Mouse (Mus musculus): ENCODE data around the gene Tgm3. TPM values are rescaled to one million over a fixed set of nuclear protein-coding genes. Genes with fewer than 3 reads are reported as not detected.

Gene Tgm3
- total RNA-seq (2015; ENCODE audit: low replicate concordance) = 0.42 TPM in 1 of 2 replicates, not detected in the other
- total RNA-seq (2017; ENCODE audit: low replicate concordance) = 0.13 TPM in 1 of 2 replicates, not detected in the other

DNA sequence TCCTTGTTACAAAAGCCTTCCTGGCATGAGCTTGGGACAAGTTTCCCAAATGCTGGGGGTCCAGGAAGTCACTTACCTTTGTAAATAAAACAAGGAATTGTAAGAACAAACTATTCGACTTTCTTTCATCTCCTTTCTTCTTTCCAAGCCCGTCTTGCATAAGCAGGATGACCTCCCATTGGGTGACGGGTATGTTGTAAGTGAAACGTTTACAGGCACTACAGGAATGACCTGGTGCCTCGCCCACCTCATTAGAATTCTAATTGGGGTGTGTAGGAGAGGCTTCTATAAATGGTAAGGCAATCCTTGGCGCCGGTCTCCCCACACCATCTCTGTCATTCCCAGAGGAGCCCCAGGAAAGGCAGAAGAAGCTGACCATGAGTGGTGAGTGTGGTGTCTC is at the start of gene Tgm3:
TSS of gene Tgm3 (plus strand) at position 324 of the 400 bp plus-strand sequence.
- no peak for ATAC-seq (replicated peaks; ENCODE audit: low FRiP score, poor library complexity, severe bottlenecking)

DNA sequence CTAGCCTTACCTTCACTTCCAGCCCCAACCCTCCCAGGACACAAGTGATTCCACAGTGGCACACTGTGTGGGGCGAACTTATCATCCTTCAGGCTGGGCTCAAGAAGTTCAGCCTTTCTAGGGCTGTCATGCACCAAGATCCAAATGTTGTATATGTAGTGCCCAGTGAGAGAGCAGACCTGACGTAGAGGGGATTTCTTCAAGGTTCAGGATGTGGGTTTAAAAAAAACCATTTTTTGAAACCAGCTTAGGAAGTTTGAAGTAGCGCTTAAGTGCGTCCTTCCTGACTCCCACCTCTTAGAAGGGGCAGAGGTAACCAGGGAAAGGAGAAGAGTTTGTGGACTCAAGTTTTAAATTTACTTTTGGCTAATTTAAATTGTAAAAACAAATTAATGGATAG is 31.5 kb upstream of the Tgm3 start:
- no peak for ATAC-seq (replicated peaks; ENCODE audit: low FRiP score, poor library complexity, severe bottlenecking)

- ATAC-seq (replicated peaks; ENCODE audit: low FRiP score, poor library complexity, severe bottlenecking) = no peak
These were observed 24.6 kb upstream of the Tgm3 start for GRCm38 (mm10) chr2:129987527-129988045.

GRCm38 (mm10) chr2:129989646-129990045 is 22.5 kb upstream of the Tgm3 start:
- ATAC-seq (replicated peaks; ENCODE audit: low FRiP score, poor library complexity, severe bottlenecking) = no peak

GRCm38 (mm10) chr2:129994468-129994867 is 17.7 kb upstream of the Tgm3 start:
- ATAC-seq (replicated peaks; ENCODE audit: low FRiP score, poor library complexity, severe bottlenecking) = no peak

DNA sequence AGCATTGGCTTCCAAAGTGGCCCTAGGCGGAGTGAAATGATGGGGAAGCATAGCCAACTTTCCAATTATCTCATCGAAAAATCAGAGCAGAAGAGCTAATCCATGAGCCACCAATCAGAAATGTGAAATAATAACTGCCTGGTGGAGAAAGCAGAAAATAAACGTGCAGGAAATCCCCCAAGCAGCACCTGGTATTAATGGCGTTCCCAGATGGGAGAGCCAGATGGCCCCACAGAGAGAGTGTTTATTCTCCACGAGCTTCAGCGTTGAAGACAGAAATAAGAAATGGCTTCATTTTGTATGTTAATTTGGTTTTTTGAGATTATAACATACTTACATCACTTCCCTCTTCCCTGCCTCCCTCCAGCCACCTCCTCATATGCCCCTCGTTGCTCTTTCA is 13.7 kb upstream of the Tgm3 start:
- no peak for ATAC-seq (replicated peaks; ENCODE audit: low FRiP score, poor library complexity, severe bottlenecking)

DNA sequence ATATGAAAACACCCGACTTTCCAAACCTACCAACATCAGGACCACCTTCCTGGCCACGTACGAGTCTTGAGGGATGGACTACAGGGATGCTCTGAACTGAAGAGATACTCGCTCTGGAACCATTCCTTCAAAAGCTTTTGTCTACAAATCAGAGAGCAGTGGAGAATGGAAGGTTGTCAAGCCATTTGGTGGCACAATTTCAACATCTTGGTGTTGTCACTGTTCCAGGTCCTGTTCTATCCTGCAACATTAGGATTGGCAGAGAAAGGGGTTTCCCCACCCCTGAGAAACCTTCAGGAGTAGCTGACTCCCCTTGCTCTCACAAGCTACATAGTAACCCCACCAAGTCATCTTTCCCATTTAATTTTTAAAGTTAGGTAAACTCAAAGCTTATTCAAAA is 12.9 kb upstream of the Tgm3 start:
- ATAC-seq (replicated peaks; ENCODE audit: low FRiP score, poor library complexity, severe bottlenecking) = no peak

GRCm38 (mm10) chr2:130000601-130001000 is 11.5 kb upstream of the Tgm3 start:
- ATAC-seq (replicated peaks; ENCODE audit: low FRiP score, poor library complexity, severe bottlenecking) = no peak

DNA sequence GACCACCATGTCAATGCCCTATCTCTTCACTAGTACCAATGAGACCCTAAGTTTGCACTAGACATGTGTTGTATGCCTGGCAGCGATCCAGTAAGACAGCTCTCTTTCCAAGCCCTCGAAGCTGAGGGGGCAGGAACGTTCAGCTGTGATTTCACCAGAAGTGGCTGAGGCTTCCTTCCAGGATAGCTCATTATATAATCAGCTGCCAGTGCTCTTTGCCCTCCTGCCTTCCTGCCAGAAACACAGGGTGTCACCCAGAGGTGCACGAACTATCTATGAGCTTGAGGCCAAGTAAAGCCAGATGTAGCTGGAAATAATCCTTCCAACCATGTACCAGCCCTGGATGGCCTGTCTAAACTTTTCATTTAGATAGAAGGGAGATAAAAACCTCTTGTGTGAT is 8.1 kb upstream of the Tgm3 start:
- ATAC-seq (replicated peaks; ENCODE audit: low FRiP score, poor library complexity, severe bottlenecking) = no peak

GRCm38 (mm10) chr2:130009371-130009770 is 2.8 kb upstream of the Tgm3 start:
- no peak for ATAC-seq (replicated peaks; ENCODE audit: low FRiP score, poor library complexity, severe bottlenecking)

DNA sequence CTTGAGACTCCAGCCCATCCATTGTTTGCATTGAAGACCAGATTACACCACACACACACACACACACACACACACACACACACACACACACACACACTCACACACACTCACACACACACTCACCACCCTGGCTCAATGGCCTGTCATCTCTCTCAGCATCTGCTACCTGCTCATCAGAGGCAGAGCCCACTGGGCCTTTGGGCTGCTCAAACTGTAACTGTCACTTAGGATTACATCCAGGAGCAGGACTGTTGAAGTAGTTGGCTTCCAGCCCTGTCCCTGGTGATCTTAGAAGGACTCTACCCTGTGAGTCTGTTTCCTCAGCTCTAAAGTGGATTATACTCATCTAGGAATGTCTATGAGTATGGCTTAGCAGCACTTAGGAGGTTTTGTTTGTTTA is 1.5 kb downstream of the Tgm3 start:
- ATAC-seq (replicated peaks; ENCODE audit: low FRiP score, poor library complexity, severe bottlenecking) = no peak

DNA sequence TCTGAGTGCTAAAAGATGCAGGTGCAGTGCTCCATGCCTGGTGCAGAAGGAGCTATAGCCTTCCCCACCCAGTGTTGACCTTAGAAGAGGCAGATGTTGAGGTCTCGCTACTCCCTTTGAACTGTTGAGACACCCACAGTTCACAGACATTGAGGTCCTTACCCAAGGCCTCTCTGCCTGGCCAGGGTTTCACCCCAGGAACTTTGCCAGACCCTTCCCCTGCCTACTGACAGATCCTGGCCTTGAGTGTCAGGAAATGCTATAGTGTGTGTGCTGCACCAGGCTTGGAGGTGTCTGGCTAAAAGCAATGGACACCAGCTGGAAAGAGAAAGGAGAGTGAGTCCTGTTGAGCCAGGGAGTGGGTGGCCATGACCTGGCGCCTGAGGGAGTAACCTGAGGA is 3.0 kb downstream of the Tgm3 start:
- no peak for ATAC-seq (replicated peaks; ENCODE audit: low FRiP score, poor library complexity, severe bottlenecking)

GRCm38 (mm10) chr2:130018084-130018483 is 5.9 kb downstream of the Tgm3 start:
- ATAC-seq (replicated peaks; ENCODE audit: low FRiP score, poor library complexity, severe bottlenecking) = no peak

- ATAC-seq (replicated peaks; ENCODE audit: low FRiP score, poor library complexity, severe bottlenecking) = no peak
These were observed 15.7 kb downstream of the Tgm3 start for GRCm38 (mm10) chr2:130027890-130028289.

DNA sequence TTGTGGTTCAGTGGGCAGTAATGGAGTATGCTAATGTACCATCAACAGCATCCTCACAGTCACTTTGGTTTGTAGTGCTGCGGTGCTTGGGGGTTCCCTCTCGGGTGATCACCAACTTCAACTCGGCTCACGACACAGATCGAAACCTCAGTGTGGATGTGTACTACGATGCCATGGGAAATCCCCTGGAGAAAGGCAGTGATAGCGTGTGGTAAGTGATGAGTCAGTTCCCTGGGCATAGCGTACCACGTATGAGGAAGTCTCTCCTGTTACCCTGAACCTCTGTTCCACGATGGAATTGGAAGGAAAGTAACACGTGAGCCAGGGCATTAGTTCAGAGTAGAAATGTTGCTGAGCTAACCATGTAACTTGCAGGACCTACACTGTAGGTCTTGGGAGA is 17.7 kb downstream of the Tgm3 start:
- ATAC-seq (replicated peaks; ENCODE audit: low FRiP score, poor library complexity, severe bottlenecking) = no peak

DNA sequence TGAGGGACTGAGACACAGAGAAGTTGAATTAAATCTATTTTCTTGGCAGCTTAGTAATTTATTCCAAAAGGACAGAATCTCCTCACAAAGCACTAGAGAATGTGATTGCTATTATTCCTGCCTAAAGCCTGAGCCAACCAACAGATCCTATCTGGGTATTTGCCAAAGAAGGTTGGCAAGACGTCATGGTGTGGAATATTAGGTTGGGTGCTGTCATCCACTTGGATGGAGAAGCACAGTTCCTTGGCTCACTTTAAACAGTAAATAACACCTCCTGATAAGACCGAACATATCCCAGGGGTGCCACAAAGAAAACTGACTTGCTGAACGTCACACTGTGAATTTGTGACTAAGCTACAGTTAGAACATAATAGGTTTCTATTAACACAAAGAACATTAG is 20.5 kb downstream of the Tgm3 start:
- no peak for ATAC-seq (replicated peaks; ENCODE audit: low FRiP score, poor library complexity, severe bottlenecking)

DNA sequence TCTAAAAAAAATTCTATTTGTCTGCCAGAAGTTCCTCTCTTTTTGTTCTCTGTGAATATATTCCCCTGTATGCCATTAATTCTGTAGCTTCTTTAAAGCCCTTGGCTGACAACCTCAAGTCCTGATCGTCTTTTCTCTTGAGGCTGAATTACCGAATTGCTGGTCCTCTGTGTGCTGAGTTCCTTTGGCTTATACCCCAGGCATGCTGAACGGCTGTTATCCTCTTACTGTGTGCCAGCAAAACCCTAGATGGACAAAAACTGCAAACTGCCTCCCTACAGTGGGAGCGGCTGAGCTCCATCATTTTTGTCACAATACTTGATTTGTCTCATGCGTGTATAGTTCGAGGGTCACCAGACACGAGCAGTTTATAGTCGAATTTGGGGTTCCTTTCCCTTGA is 24.7 kb downstream of the Tgm3 start:
- ATAC-seq (replicated peaks; ENCODE audit: low FRiP score, poor library complexity, severe bottlenecking) = no peak

DNA sequence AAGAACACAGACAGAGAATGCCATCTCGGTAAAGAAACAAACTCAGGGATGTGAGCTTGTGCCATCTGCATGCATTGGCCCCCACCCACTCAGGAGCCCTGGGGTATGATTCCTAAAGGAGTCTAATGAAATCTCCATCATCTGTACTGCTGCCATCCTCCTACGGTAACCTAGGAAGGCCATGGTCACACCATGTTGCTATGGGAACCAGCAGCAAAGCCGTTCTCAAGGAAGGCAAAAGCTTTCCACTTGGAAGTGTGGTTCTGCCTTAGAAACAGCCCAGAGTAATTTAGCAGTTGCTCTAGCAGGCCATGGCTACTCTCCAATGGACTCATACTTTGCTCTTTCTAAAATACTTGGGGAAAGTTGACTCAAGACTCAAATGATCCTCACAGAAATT is 26.8 kb downstream of the Tgm3 start:
- ATAC-seq (replicated peaks; ENCODE audit: low FRiP score, poor library complexity, severe bottlenecking) = no peak

DNA sequence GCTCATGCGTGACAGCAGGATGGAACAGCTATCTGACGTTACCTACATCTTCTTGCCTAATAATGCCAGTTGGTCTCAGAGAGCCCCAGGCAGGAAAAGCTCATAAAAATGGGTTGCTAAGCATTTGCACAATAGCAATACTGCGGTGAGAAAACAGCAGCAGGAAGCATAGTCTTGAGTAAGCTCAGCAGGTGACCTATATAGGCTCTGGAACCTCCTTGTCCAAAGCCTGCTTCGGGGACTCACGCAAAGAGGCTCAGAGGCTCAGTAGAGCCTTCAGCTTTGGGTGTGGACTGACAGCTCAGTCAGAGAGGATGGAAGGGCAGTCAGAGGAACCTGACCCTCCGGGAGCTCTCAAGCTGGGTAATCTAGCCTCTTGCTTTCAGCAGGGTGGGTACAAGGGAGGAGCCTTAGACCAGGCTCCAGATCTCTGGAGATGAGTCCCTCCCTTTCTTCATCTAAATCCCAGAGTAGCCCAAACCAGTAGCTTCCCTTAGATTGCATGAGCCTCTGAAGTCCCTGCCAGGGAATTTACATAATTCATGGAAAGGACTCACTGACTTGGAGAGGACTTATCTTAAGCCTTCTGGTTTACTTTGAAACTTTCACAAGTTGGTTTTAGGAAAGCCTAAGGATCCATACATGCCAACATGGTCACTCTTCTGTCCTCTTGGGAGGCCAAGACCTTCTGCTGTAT is 28.2 kb downstream of the Tgm3 start:
- no peak for ATAC-seq (replicated peaks; ENCODE audit: low FRiP score, poor library complexity, severe bottlenecking)

GRCm38 (mm10) chr2:130043835-130044234 is 31.7 kb downstream of the Tgm3 start:
- no peak for ATAC-seq (replicated peaks; ENCODE audit: low FRiP score, poor library complexity, severe bottlenecking)

GRCm38 (mm10) chr2:130047923-130048440 is 35.8 kb downstream of the Tgm3 start:
- no peak for ATAC-seq (replicated peaks; ENCODE audit: low FRiP score, poor library complexity, severe bottlenecking)

- no peak for ATAC-seq (replicated peaks; ENCODE audit: low FRiP score, poor library complexity, severe bottlenecking)
These were observed 36.6 kb downstream of the Tgm3 start for GRCm38 (mm10) chr2:130048792-130049191.

Measured in erythroid progenitor cell, adult 5-6 weeks (primary cell).